Mouse (Mus musculus) frontal cortex, postnatal 10 days (tissue): Measurements from ENCODE around the gene Olfr297.

Source experiments
- DNase-seq, 2 experiments: peaks; one replicate each; pipeline ENCODE4 v3.0.0; 2022; ENCODE audit warnings: low spot score in 2 of 2, mixed read lengths in 1 of 2

Olfr297 gene

GRCm38 (mm10) chr7:86519668-86520067 lies at the start of gene Olfr297:
TSS of gene Olfr297 (plus strand) at chr7:86519968.
- DNase-seq = no peak

- DNase-seq = no peak
Observed at GRCm38 (mm10) chr7:86492384-86492783, 27.4 kb upstream of the Olfr297 start, which contains the start of gene Olfr298. TSS of gene Olfr298 (minus strand) at chr7:86492484.
